Mouse (Mus musculus) embryonic fibroblast, embryonic 13.5 days (primary cell): ENCODE results near the gene Ccdc117. TPM values are rescaled to one million over a fixed set of nuclear protein-coding genes. Genes with fewer than 3 reads are reported as not detected.
"Not testable (repeated sequence)": the region's sequence is repeated elsewhere in the genome, so short reads cannot be mapped to it uniquely, and the experiment has no call there.

ENCODE experiments used
- H3K27ac ChIP-seq: 2 replicates; pipeline ENCODE4 v1.5.1; 2012; ENCODE audit warnings: low read length, control low read depth, inconsistent platforms; ENCODE audit not compliant: insufficient read depth
- H3K4me1 ChIP-seq: 2 replicates; pipeline ENCODE4 v1.6.1; 2011; ENCODE audit warnings: low read length; ENCODE audit not compliant: control insufficient read depth, insufficient read depth
- H3K4me3 ChIP-seq: 2 replicates; pipeline ENCODE4 v1.5.1; 2011; ENCODE audit warnings: mild to moderate bottlenecking, control low read depth, low read length; ENCODE audit not compliant: insufficient read depth
- CTCF ChIP-seq: IDR thresholded peaks from 2 replicates; pipeline ENCODE4 v1.5.1; 2011; ENCODE audit warnings: mild to moderate bottlenecking, control low read depth, low read length, moderate library complexity, borderline replicate concordance; ENCODE audit not compliant: insufficient read depth
- POLR2A ChIP-seq: IDR thresholded peaks from 2 replicates; pipeline ENCODE4 v1.6.1; 2011; ENCODE audit warnings: low read depth, mild to moderate bottlenecking, control low read depth, low read length, moderate library complexity
- polyA plus RNA-seq: library from polyadenylated mRNA; stranded (reverse); fragments of >200 nt; gene quantifications from 2 replicates; pipeline ENCODE4 v1.2.4, GENCODE M21; 2011; ENCODE audit warnings: low read depth; ENCODE audit not compliant: missing spikeins, insufficient read length

Gene Ccdc117
- polyA plus RNA-seq, 1 experiment = 10.4 TPM

DNA sequence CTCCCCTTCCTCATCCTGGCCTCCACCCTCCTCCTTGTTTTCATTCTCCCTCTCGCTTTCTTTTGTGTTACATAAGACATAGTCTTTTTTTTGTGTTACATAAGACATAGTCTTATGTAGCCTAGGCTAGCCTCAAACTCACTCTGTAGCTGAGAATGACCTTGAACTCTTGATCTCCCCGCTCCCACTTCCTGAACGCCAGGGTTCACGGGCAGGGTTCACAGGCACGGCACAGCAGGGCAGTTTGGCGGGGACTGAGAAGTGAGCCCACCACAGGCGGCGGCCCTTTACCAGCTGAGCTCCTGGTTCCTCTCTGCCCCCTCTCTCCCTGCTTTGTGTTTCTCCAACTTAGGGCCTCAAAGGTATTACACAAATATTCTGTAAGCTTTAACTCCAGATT, 29.0 kb downstream of the Ccdc117 start:
- H3K4me3 ChIP-seq = no peak overlapping the region
- H3K4me1 ChIP-seq = no peaks in the 10 kb centered on the region
- no peak overlapping the region for H3K27ac ChIP-seq
- no peak for TF ChIP-seq CTCF
- TF ChIP-seq POLR2A = no peak

- TF ChIP-seq POLR2A = no peak
- no peak for TF ChIP-seq CTCF
- Histone ChIP-seq H3K4me3 (no peak overlapping the region), H3K4me1 (no peaks in the 10 kb centered on the region), H3K27ac (no peak overlapping the region)
Measured at GRCm38 (mm10) chr11:5512099-5512725, 29.8 kb downstream of the Ccdc117 start.

GRCm38 (mm10) chr11:5510686-5511085, 31.3 kb downstream of the Ccdc117 start:
- not testable (repeated sequence) for H3K4me1 ChIP-seq, H3K4me3 ChIP-seq, H3K27ac ChIP-seq

DNA sequence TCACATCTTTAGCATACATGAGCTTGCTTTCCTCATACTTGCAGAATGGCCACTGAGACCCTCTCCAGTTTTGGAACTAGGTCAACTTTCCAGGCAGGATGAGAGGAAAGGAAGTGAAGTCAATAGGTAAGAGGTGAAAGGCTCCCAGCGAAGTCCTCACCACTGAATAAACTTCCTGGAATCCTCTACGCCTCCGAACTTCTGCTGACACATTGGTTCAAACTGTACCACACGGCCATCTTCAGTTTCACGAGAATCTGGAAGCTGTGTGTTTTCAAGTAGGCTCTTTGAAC, 31.9 kb downstream of the Ccdc117 start:
- Histone ChIP-seq H3K4me3 (no peak overlapping the region), H3K27ac (no peak overlapping the region), H3K4me1 (no peaks in the 10 kb centered on the region)
- no peak for TF ChIP-seq CTCF
- TF ChIP-seq POLR2A = no peak

GRCm38 (mm10) chr11:5509215-5510098, 32.5 kb downstream of the Ccdc117 start:
- no peak overlapping the region for H3K27ac ChIP-seq
- no peaks in the 10 kb centered on the region for H3K4me1 ChIP-seq
- H3K4me3 ChIP-seq = no peak overlapping the region
- TF ChIP-seq POLR2A (no peak), CTCF (no peak)

GRCm38 (mm10) chr11:5505856-5506575, 36.0 kb downstream of the Ccdc117 start:
- Histone ChIP-seq H3K27ac (peak overlapping the region; percentile 30; the same call in 1 of the 2 replicates), H3K4me3 (no peak overlapping the region), H3K4me1 (no peaks in the 10 kb centered on the region)
- TF ChIP-seq POLR2A (no peak), CTCF (no peak)

- no peak overlapping the region for H3K27ac ChIP-seq
- H3K4me1 ChIP-seq = no peaks in the 10 kb centered on the region
- no peak overlapping the region for H3K4me3 ChIP-seq
- TF ChIP-seq POLR2A (no peak), CTCF (no peak)
Measured at GRCm38 (mm10) chr11:5502351-5503051, 39.5 kb downstream of the Ccdc117 start.

- H3K27ac ChIP-seq = no peak overlapping the region
- H3K4me1 ChIP-seq = no peaks in the 10 kb centered on the region
- TF ChIP-seq CTCF (no peak), POLR2A (no peak)
- H3K4me3 ChIP-seq = no peak overlapping the region
Measured at GRCm38 (mm10) chr11:5500903-5501741, 40.9 kb downstream of the Ccdc117 start.

DNA sequence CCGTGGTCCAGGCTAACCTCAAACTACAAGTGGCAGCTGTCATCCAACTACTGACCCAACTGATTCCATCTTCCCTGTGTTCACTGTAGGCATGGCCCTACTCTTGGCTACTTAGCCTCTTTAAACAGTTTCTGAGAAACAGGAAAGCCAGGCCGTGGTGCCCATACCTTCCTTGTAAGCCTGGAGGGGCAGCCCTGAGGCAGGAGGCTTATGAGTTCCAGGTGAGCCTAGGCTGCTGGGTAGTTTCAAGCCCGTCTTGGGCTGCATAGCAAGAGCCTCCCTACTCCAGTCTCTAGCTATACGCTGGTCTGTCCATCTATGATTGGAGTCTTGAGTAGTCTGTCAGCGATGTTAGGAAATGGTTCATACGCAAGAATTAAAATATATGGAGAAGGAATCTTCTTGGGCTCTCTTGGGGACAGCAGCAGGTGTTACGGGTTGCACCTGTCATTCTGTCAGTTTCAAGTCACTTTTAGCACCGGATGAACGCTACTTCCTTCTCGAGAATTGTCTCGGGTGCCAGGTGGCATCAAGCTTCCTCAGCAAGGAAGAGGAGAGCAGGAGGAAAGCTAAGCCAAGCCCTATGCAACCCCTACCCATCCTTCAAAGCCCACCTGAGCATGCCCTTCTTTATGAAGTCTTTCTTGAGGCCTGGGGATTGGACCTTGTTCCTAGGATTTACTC, 41.9 kb downstream of the Ccdc117 start:
- TF ChIP-seq CTCF (no peak), POLR2A (no peak)
- no peak overlapping the region for H3K27ac ChIP-seq

More for the DNA sequence above, 41.9 kb downstream of the Ccdc117 start:
- H3K4me1 ChIP-seq = no peaks in the 10 kb centered on the region
- no peak overlapping the region for H3K4me3 ChIP-seq
